Mouse (Mus musculus) liver, adult 2 months (tissue): ENCODE data around the gene Vmn1r44.

Experiments
- CTCF ChIP-seq: fragments of 200-500 bp; IDR thresholded peaks from 2 replicates; pipeline ENCODE4 v1.5.1; 2011; ENCODE audit warnings: low read depth, low read length, control low read depth
- POLR2A ChIP-seq: fragments of 200-500 bp; IDR thresholded peaks from 2 replicates; pipeline ENCODE4 v1.6.1; 2011; ENCODE audit warnings: low read length, control low read depth; ENCODE audit not compliant: insufficient read depth; ENCODE audit errors: extremely low read depth

DNA sequence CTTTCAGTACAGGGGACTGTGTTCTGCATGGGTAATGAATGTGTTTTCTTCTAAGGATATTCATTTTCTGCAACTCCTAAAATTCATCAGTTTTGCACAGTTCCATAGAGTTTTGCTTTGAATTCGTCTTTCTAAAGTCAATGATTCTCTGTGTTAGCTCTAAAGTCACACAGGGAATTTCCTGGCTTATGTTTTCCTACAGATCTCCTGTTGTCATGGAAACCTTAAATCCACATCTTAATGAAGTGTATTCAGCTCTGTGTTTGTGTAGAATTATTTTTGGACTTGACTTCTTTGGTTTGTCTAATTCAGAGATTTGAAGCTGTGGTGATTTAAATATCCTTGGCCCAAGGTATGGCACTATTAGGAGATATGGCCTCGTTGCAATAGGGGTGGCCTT, 352 bp downstream of the Vmn1r44 start:
- TF ChIP-seq CTCF: no peak
- TF ChIP-seq POLR2A: no peak
